Mouse (Mus musculus): ENCODE measurements around the gene Plxdc1. TPM values are rescaled to one million over a fixed set of nuclear protein-coding genes. Genes with fewer than 3 reads are reported as not detected.

Gene Plxdc1
- polyA plus RNA-seq, 1 experiment from 2014 or later, result 0.41 TPM

- ATAC-seq, result no peak
- H3K27me3 ChIP-seq, result no peaks in the 10 kb centered on the region
- CTCF ChIA-PET, result interaction anchor here (1.3 kb wide), 1 partner anchor 22 kb away, joined by 3 read pairs; the partner anchor contains the start of gene Cacnb1
- TF ChIP-seq CTCF (IDR thresholded peaks at IDR 0.05), result no peak
- in situ Hi-C loops (cut with MboI; ENCODE audit: low pct_unique_long_range_greater_than_20kb), result no loop called here
- POLR2A ChIA-PET, result interaction anchor here (1.3 kb wide), 1 partner anchor 23 kb away, joined by 3 read pairs; no protein-coding TSS in a partner anchor
- no peak for DNase-seq (ENCODE audit: low read depth, low spot score)
Measured at GRCm38 (mm10) chr11:98001351-98001824, 15.1 kb upstream of the Plxdc1 start.

- TF ChIP-seq CTCF (IDR thresholded peaks at IDR 0.05), result no peak
- POLR2A ChIA-PET, result interaction anchor here (0.6 kb wide), 1 partner anchor 57 kb away, joined by 3 read pairs; no protein-coding TSS in a partner anchor
- CTCF ChIA-PET, result no interaction called here
- ATAC-seq, result no peak
- no peaks in the 10 kb centered on the region for H3K27me3 ChIP-seq
- in situ Hi-C loops (cut with MboI; ENCODE audit: low pct_unique_long_range_greater_than_20kb), result no loop called here
- no peak for DNase-seq (ENCODE audit: low read depth, low spot score)
Measured at GRCm38 (mm10) chr11:98000378-98001140, 14.3 kb upstream of the Plxdc1 start.

GRCm38 (mm10) chr11:97999748-98000147, 13.5 kb upstream of the Plxdc1 start:
- no peak for DNase-seq (ENCODE audit: low read depth, low spot score)
- no peak for TF ChIP-seq CTCF (IDR thresholded peaks at IDR 0.05)
- POLR2A ChIA-PET, result interaction anchor here (0.6 kb wide), 1 partner anchor 58 kb away, joined by 3 read pairs; no protein-coding TSS in a partner anchor
- H3K27me3 ChIP-seq, result no peaks in the 10 kb centered on the region
- in situ Hi-C loops (cut with MboI; ENCODE audit: low pct_unique_long_range_greater_than_20kb), result no loop called here
- no peak for ATAC-seq
- CTCF ChIA-PET, result interaction anchor here (1.2 kb wide), 1 partner anchor 76 kb away, joined by 3 read pairs; no protein-coding TSS in a partner anchor

GRCm38 (mm10) chr11:97998898-97999608, 12.8 kb upstream of the Plxdc1 start:
- no peak for TF ChIP-seq CTCF (IDR thresholded peaks at IDR 0.05)
- ATAC-seq, result no peak
- ChIA-PET POLR2A (no interaction called here), CTCF (interaction anchor here (1.2 kb wide), 1 partner anchor 77 kb away, joined by 3 read pairs; no protein-coding TSS in a partner anchor)
- DNase-seq (ENCODE audit: low read depth, low spot score), result no peak
- in situ Hi-C loops (cut with MboI; ENCODE audit: low pct_unique_long_range_greater_than_20kb), result no loop called here
- H3K27me3 ChIP-seq, result no peaks in the 10 kb centered on the region

GRCm38 (mm10) chr11:97998074-97998793, 12.0 kb upstream of the Plxdc1 start:
- ChIA-PET CTCF (no interaction called here), POLR2A (interaction anchor here (0.6 kb wide), 1 partner anchor 66 kb away, joined by 3 read pairs; no protein-coding TSS in a partner anchor)
- H3K27me3 ChIP-seq, result no peaks in the 10 kb centered on the region
- in situ Hi-C loops (cut with MboI; ENCODE audit: low pct_unique_long_range_greater_than_20kb), result no loop called here
- TF ChIP-seq CTCF (IDR thresholded peaks at IDR 0.05), result no peak
- DNase-seq (ENCODE audit: low read depth, low spot score), result no peak
- no peak for ATAC-seq

GRCm38 (mm10) chr11:97997387-97997960, 11.2 kb upstream of the Plxdc1 start:
- in situ Hi-C loops (cut with MboI; ENCODE audit: low pct_unique_long_range_greater_than_20kb), result no loop called here
- no peak for DNase-seq (ENCODE audit: low read depth, low spot score)
- no peaks in the 10 kb centered on the region for H3K27me3 ChIP-seq
- no peak for ATAC-seq
- TF ChIP-seq CTCF (IDR thresholded peaks at IDR 0.05), result no peak
- CTCF ChIA-PET, result no interaction called here
- POLR2A ChIA-PET, result no interaction called here

- ChIA-PET CTCF (no interaction called here), POLR2A (no interaction called here)
- no peak for ATAC-seq
- in situ Hi-C loops (cut with MboI; ENCODE audit: low pct_unique_long_range_greater_than_20kb), result no loop called here
- no peak for TF ChIP-seq CTCF (IDR thresholded peaks at IDR 0.05)
- DNase-seq (ENCODE audit: low read depth, low spot score), result no peak
- H3K27me3 ChIP-seq, result no peaks in the 10 kb centered on the region
Measured at GRCm38 (mm10) chr11:97996691-97997090, 10.4 kb upstream of the Plxdc1 start.

GRCm38 (mm10) chr11:97995564-97996288, 9.5 kb upstream of the Plxdc1 start, which contains the start of gene Arl5c:
Arl5c (minus strand) TSS chr11:97996181.
- in situ Hi-C loops (cut with MboI; ENCODE audit: low pct_unique_long_range_greater_than_20kb), result no loop called here
- TF ChIP-seq CTCF (IDR thresholded peaks at IDR 0.05), result no peak
- no peak for ATAC-seq

GRCm38 (mm10) chr11:97994539-97995100, 8.4 kb upstream of the Plxdc1 start:
- CTCF ChIA-PET, result interaction anchor here (1.1 to 1.6 kb wide), 3 partner anchors 8 to 12 kb away, joined by 3 to 6 read pairs (median 4); no protein-coding TSS in a partner anchor
- no peaks in the 10 kb centered on the region for H3K27me3 ChIP-seq
- ATAC-seq (no peak), DNase-seq (ENCODE audit: low read depth, low spot score) (no peak)
- in situ Hi-C loops (cut with MboI; ENCODE audit: low pct_unique_long_range_greater_than_20kb), result no loop called here
- TF ChIP-seq CTCF (IDR thresholded peaks at IDR 0.05), result peak; percentile 89
- POLR2A ChIA-PET, result interaction anchor here (0.8 kb wide), 1 partner anchor 30 kb away, joined by 3 read pairs; no protein-coding TSS in a partner anchor

More at GRCm38 (mm10) chr11:97995564-97996288, 9.5 kb upstream of the Plxdc1 start, which contains the start of gene Arl5c:
- no peak for DNase-seq (ENCODE audit: low read depth, low spot score)
- CTCF ChIA-PET, result interaction anchor here (1.6 kb wide), 1 partner anchor 11 kb away, joined by 6 read pairs; no protein-coding TSS in a partner anchor
- POLR2A ChIA-PET, result no interaction called here
- no peaks in the 10 kb centered on the region for H3K27me3 ChIP-seq
